Mouse (Mus musculus): ENCODE data around the gene Tmem104. TPM values are rescaled to one million over a fixed set of nuclear protein-coding genes. Genes with fewer than 3 reads are reported as not detected.

The Tmem104 gene
- polyA plus RNA-seq, 1 experiment, result 10.4 TPM

Other genes starting within 250 kb of the Tmem104 start
- not detected in 2 replicates for gene Cd300c, start 218.3 kb upstream of the Tmem104 start, polyA plus RNA-seq (2012; rRNA removed)
- 0.08 and 0.16 TPM in 2 replicates for gene Cd300ld, start 197.6 kb upstream of the Tmem104 start, polyA plus RNA-seq (2012; rRNA removed)
- gene Cd300c2, start 185.6 kb upstream of the Tmem104 start, polyA plus RNA-seq (2012; rRNA removed), result 5.3 and 7.1 TPM in 2 replicates
- 0.30 TPM in 1 of 2 replicates, not detected in the other for gene Cd300ld2, start 171.3 kb upstream of the Tmem104 start, polyA plus RNA-seq (2012; rRNA removed)
- gene Cd300ld4, start 160.5 kb upstream of the Tmem104 start, polyA plus RNA-seq (2012; rRNA removed), result 0.30 and 0.55 TPM in 2 replicates
- 0.86 TPM in 1 of 2 replicates, not detected in the other for gene Cd300ld5, start 149.7 kb upstream of the Tmem104 start, polyA plus RNA-seq (2012; rRNA removed)
- 0.68 and 0.86 TPM in 2 replicates for gene Cd300ld3, start 139.1 kb upstream of the Tmem104 start, polyA plus RNA-seq (2012; rRNA removed)
- 0.06 and 0.22 TPM in 2 replicates for gene Cd300e, start 125.3 kb upstream of the Tmem104 start, polyA plus RNA-seq (2012; rRNA removed)
- 22.7 and 25.3 TPM in 2 replicates for gene Rab37, start 96.1 kb upstream of the Tmem104 start, polyA plus RNA-seq (2012; rRNA removed)
- 0.12 and 0.29 TPM in 2 replicates for gene Cd300lf, start 53.5 kb upstream of the Tmem104 start, polyA plus RNA-seq (2012; rRNA removed)
- 85.4 and 93.7 TPM in 2 replicates for gene Slc9a3r1, start 24.1 kb upstream of the Tmem104 start, polyA plus RNA-seq (2012; rRNA removed)
- gene Nat9, start 372 bp downstream of the Tmem104 start, polyA plus RNA-seq (2012; rRNA removed), result 36.2 and 36.9 TPM in 2 replicates
- 55.1 and 55.6 TPM in 2 replicates for gene Grin2c, start 79.8 kb downstream of the Tmem104 start, polyA plus RNA-seq (2012; rRNA removed)
- gene Fdxr, start 89.6 kb downstream of the Tmem104 start, polyA plus RNA-seq (2012; rRNA removed), result 33.1 and 34.4 TPM in 2 replicates
- gene Fads6, start 110.2 kb downstream of the Tmem104 start, polyA plus RNA-seq (2012; rRNA removed), result 13.2 and 13.9 TPM in 2 replicates
- 14.6 and 19.2 TPM in 2 replicates for gene Otop2, start 119.7 kb downstream of the Tmem104 start, polyA plus RNA-seq (2012; rRNA removed)
- gene Ush1g, start 134.6 kb downstream of the Tmem104 start, polyA plus RNA-seq (2012; rRNA removed), result 7.8 and 8.6 TPM in 2 replicates
- 0.30 and 0.34 TPM in 2 replicates for gene Otop3, start 147.2 kb downstream of the Tmem104 start, polyA plus RNA-seq (2012; rRNA removed)
- gene Hid1, start 180.3 kb downstream of the Tmem104 start, polyA plus RNA-seq (2012; rRNA removed), result 97.9 and 106 TPM in 2 replicates
- 22.7 and 23.1 TPM in 2 replicates for gene Cdr2l, start 194.4 kb downstream of the Tmem104 start, polyA plus RNA-seq (2012; rRNA removed)
- gene Mrpl58, start 216.3 kb downstream of the Tmem104 start, polyA plus RNA-seq (2012; rRNA removed), result 129 and 134 TPM in 2 replicates
- 785 and 842 TPM in 2 replicates for gene Atp5h, start 232.5 kb downstream of the Tmem104 start, polyA plus RNA-seq (2012; rRNA removed)
- gene Kctd2, start 232.6 kb downstream of the Tmem104 start, polyA plus RNA-seq (2012; rRNA removed), result 71.8 and 78.7 TPM in 2 replicates